Mouse (Mus musculus) ES-E14 (cell line): Measurements from ENCODE around the gene Prox2.

Source experiments
- CHD2 ChIP-seq: IDR thresholded peaks from 2 replicates; pipeline ENCODE4 v1.6.1; 2014; ENCODE audit warnings: mild to moderate bottlenecking, low read depth, low read length, inconsistent platforms
- HCFC1 ChIP-seq: IDR thresholded peaks from 2 replicates; pipeline ENCODE4 v1.6.1; 2012; ENCODE audit warnings: low read length, inconsistent platforms, borderline replicate concordance; ENCODE audit not compliant: insufficient read depth
- MAFK ChIP-seq: IDR thresholded peaks from 2 replicates; pipeline ENCODE4 v1.6.1; 2014; ENCODE audit warnings: mild to moderate bottlenecking, low read depth, low read length, inconsistent platforms; ENCODE audit not compliant: insufficient read depth
- ZC3H11A ChIP-seq: IDR thresholded peaks from 2 replicates; pipeline ENCODE4 v1.6.1; 2012; ENCODE audit warnings: low read depth, mild to moderate bottlenecking, inconsistent platforms, low read length, borderline replicate concordance

- 0 out of 2 replicates have a peak, but pooled peaks have one; percentile 11 for TF ChIP-seq MAFK
- TF ChIP-seq CHD2 = no peak
- TF ChIP-seq HCFC1 = no peak
- no peak for TF ChIP-seq ZC3H11A
These were observed 39.9 kb upstream of the Prox2 start for GRCm38 (mm10) chr12:85150321-85151001.
